Mouse (Mus musculus) hindbrain, postnatal 0 days (tissue): ENCODE results near the gene Tex35. TPM values are rescaled to one million over a fixed set of nuclear protein-coding genes. Genes with fewer than 3 reads are reported as not detected.
A peak's percentile ranks its signal among the peaks of the same experiment; 100 is the strongest.

Source experiments
- ATAC-seq: fragments of 200-750 bp; cut with Nextera tagmentation; 2 replicates; pipeline ENCODE4 v1.8.0; 2017; ENCODE audit warnings: mild to moderate bottlenecking, moderate TSS enrichment, moderate library complexity
- DNase-seq: peaks from one replicate; pipeline ENCODE4 v3.0.0-alpha.2; 2015; ENCODE audit warnings: low spot score
- H3K27ac ChIP-seq: fragments of 300-500 bp; sonication (generic); 2 replicates; pipeline ENCODE4 v1.5.1; 2014; ENCODE audit warnings: mild to moderate bottlenecking
- H3K27me3 ChIP-seq: fragments of 300-500 bp; sonication (generic); 2 replicates; pipeline ENCODE4 v1.6.1; 2014; ENCODE audit warnings: low read length, mixed read lengths; ENCODE audit not compliant: insufficient read depth
- H3K36me3 ChIP-seq: fragments of 300-500 bp; sonication (generic); 2 replicates; pipeline ENCODE4 v1.6.1; 2014; ENCODE audit warnings: low read length, mixed read lengths; ENCODE audit not compliant: insufficient read depth
- H3K4me1 ChIP-seq: fragments of 300-500 bp; sonication (generic); 2 replicates; pipeline ENCODE4 v1.6.1; 2014; ENCODE audit warnings: antibody characterized with exemption, low read length, mixed read lengths; ENCODE audit not compliant: insufficient read depth
- H3K4me2 ChIP-seq: fragments of 300-500 bp; sonication (generic); 2 replicates; pipeline ENCODE4 v1.6.1; 2014; ENCODE audit warnings: low read depth, mild to moderate bottlenecking, low read length, moderate library complexity, mixed read lengths
- H3K4me3 ChIP-seq: fragments of 300-500 bp; sonication (generic); 2 replicates; pipeline ENCODE4 v1.5.1; 2014; ENCODE audit warnings: low read length
- H3K9ac ChIP-seq: fragments of 300-500 bp; sonication (generic); replicated peaks from 2 replicates; pipeline ENCODE4 v1.6.1; 2014; ENCODE audit warnings: mild to moderate bottlenecking, low read length, moderate library complexity, mixed read lengths
- H3K9me3 ChIP-seq: fragments of 300-500 bp; sonication (generic); 2 replicates; pipeline ENCODE4 v1.6.1; 2016; ENCODE audit warnings: low read length, mixed read lengths
- CTCF ChIP-seq: IDR thresholded peaks from 2 replicates; pipeline ENCODE4 v1.5.1; 2016; ENCODE audit warnings: antibody characterized with exemption, control low read depth, low read depth
- WGBS: fragments of 180-500 bp; shearing (Covaris S2); extraction: QIAGEN DNeasy Blood & Tissue Kit; methylation state at CpG from one replicate; pipeline ENCODE4 v1.1.7; 2014; 5-methylcytosine and 5-hydroxymethylcytosine counted together
- polyA plus RNA-seq: library from polyadenylated mRNA; unstranded; fragments of >200 nt; fragmentation: Nextera tagmentation; extraction: Ambion mirVana; gene quantifications from 2 replicates; pipeline ENCODE4 v1.2.1, GENCODE M21; 2015
- total RNA-seq: library from RNA; depleted of rRNA; stranded (reverse); fragments of >200 nt; gene quantifications from 2 replicates; pipeline ENCODE4 v1.2.3, GENCODE M21; 2014; rRNA removed

Gene Tex35
- not detected in 2 replicates for total RNA-seq
- polyA plus RNA-seq: not detected in 2 replicates

DNA sequence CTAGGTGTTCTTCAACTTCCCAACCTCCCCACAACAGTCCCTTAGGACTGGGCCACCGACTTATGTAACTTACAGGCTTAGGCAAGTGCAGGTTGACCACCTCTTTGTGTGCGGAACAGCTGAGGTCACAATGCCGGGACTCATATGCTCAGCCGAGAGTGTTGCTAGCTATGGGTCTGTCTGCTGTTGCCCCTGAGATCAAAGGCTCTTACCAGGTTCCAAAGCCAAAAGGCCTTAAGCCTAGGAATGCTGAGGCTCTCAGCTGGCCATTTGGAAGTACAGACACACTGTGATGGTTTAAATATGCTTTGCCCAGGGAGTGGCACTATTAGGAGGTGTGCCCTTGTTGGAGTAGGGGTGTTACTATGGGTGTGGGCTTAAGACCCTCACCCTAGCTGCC is at the start of gene Tex35:
Gene Tex35, minus strand, starts transcription at position 101 of the 400 bp plus-strand sequence.
- TF ChIP-seq CTCF: no peak
- no peak within 1 kb of the TSS for H3K27ac ChIP-seq
- WGBS: 90% methylated on average over 4 of the region's 4 CpGs
- no peaks in the 10 kb centered on the region for H3K36me3 ChIP-seq
- DNase-seq: no peak
- H3K4me1 ChIP-seq: no peaks in the 10 kb centered on the region
- H3K27me3 ChIP-seq: no peaks in the 10 kb centered on the region
- H3K4me2 ChIP-seq: no peak within 1 kb of the TSS
- no peak within 1 kb of the TSS for H3K4me3 ChIP-seq
- H3K9ac ChIP-seq: no peak within 1 kb of the TSS
- no peaks in the 10 kb centered on the region for H3K9me3 ChIP-seq
- no peak for ATAC-seq

GRCm38 (mm10) chr1:157153781-157154180 is 45.3 kb upstream of the Tex35 start:
- Histone ChIP-seq H3K9ac (no peak overlapping the region), H3K27me3 (no peaks in the 10 kb centered on the region), H3K27ac (no peak overlapping the region), H3K9me3 (no peaks in the 10 kb centered on the region), H3K4me1 (no peaks in the 10 kb centered on the region), H3K36me3 (peaks cover 12% of the 10 kb centered on the region; the same call in 1 of the 2 replicates), H3K4me3 (no peak overlapping the region), H3K4me2 (no peak overlapping the region)
- TF ChIP-seq CTCF: no peak
- no peak for DNase-seq
- no peak for ATAC-seq

- Histone ChIP-seq H3K4me3 (no peak overlapping the region), H3K9me3 (no peaks in the 10 kb centered on the region), H3K27me3 (no peaks in the 10 kb centered on the region), H3K36me3 (peaks cover 5% of the 10 kb centered on the region; the same call in 1 of the 2 replicates), H3K4me1 (no peaks in the 10 kb centered on the region), H3K4me2 (no peak overlapping the region), H3K9ac (no peak overlapping the region), H3K27ac (no peak overlapping the region)
- ATAC-seq (no peak), DNase-seq (no peak)
- WGBS: 79% methylated on average over 1 of the region's 1 CpGs
- TF ChIP-seq CTCF: no peak
Observed at GRCm38 (mm10) chr1:157150107-157150506, 41.6 kb upstream of the Tex35 start.

DNA sequence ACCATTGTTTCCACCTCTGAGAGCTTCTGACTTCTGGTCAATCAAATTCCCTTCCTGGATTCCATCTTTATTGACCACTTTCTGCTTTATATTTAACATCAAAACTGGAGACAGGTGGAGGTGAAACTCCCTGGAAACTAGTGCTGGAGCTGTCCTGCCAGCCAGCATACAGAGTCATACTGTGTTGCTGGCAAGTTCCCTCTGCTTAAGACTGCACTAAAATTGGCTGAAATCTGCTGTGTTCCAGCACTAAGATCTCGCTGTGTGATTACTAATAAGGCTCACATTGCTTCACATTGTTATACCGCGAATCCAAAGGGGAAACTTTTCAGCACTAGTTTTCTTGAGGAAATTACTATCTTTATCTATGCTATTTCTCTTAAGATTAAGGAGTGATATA is 36.1 kb upstream of the Tex35 start:
- DNase-seq (no peak), ATAC-seq (no peak)
- no peak overlapping the region for H3K4me3 ChIP-seq
- TF ChIP-seq CTCF: no peak
- H3K9ac ChIP-seq: no peak overlapping the region
- no peaks in the 10 kb centered on the region; the same call in 1 of the 2 replicates for H3K4me1 ChIP-seq
- H3K36me3 ChIP-seq: peaks cover 15% of the 10 kb centered on the region; the same call in 1 of the 2 replicates
- H3K9me3 ChIP-seq: no peaks in the 10 kb centered on the region
- no peak overlapping the region for H3K4me2 ChIP-seq
- H3K27ac ChIP-seq: no peak overlapping the region
- 66% methylated on average over 3 of the region's 3 CpGs for WGBS
- no peaks in the 10 kb centered on the region for H3K27me3 ChIP-seq

- 46% methylated on average over 7 of the region's 7 CpGs for WGBS
- no peak overlapping the region for H3K4me2 ChIP-seq
- H3K4me1 ChIP-seq: no peaks in the 10 kb centered on the region; the same call in 1 of the 2 replicates
- DNase-seq (no peak), ATAC-seq (no peak)
- H3K27me3 ChIP-seq: no peaks in the 10 kb centered on the region
- no peak overlapping the region for H3K4me3 ChIP-seq
- H3K27ac ChIP-seq: no peak overlapping the region
- no peak overlapping the region for H3K9ac ChIP-seq
- H3K9me3 ChIP-seq: no peaks in the 10 kb centered on the region
- peaks cover 18% of the 10 kb centered on the region; the same call in 1 of the 2 replicates for H3K36me3 ChIP-seq
- no peak for TF ChIP-seq CTCF
Observed at GRCm38 (mm10) chr1:157143326-157143932, 34.9 kb upstream of the Tex35 start.

GRCm38 (mm10) chr1:157141014-157141413 is 32.5 kb upstream of the Tex35 start:
- no peak for ATAC-seq
- Histone ChIP-seq H3K27ac (no peak overlapping the region), H3K27me3 (no peaks in the 10 kb centered on the region), H3K4me2 (no peak overlapping the region), H3K9ac (no peak overlapping the region), H3K4me3 (no peak overlapping the region), H3K36me3 (0 out of 2 replicates have a peak, but pooled peaks cover 13% of the 10 kb centered on the region), H3K4me1 (no peaks in the 10 kb centered on the region; the same call in 1 of the 2 replicates), H3K9me3 (no peaks in the 10 kb centered on the region)
- DNase-seq: no peak
- no peak for TF ChIP-seq CTCF
- WGBS: 74% methylated on average over 3 of the region's 3 CpGs

- ATAC-seq (0 out of 2 replicates have a peak, but pooled peaks have one; percentile 38), DNase-seq (no peak)
- no peaks in the 10 kb centered on the region for H3K27me3 ChIP-seq
- TF ChIP-seq CTCF: no peak
- H3K4me1 ChIP-seq: no peaks in the 10 kb centered on the region
- H3K4me2 ChIP-seq: no peak overlapping the region
- 0 out of 2 replicates have a peak, but pooled peaks cover 7% of the 10 kb centered on the region for H3K36me3 ChIP-seq
- H3K27ac ChIP-seq: no peak overlapping the region
- H3K9me3 ChIP-seq: no peaks in the 10 kb centered on the region
- H3K4me3 ChIP-seq: no peak overlapping the region
- H3K9ac ChIP-seq: no peak overlapping the region
- 88% methylated on average over 1 of the region's 1 CpGs for WGBS
Observed at GRCm38 (mm10) chr1:157137854-157138241, 29.4 kb upstream of the Tex35 start.
